Mouse (Mus musculus) frontal cortex, adult (tissue): ENCODE data around the gene Rapgef6.

ENCODE experiments used
- ATAC-seq: cut with Nextera tagmentation; 2 replicates; pipeline ENCODE4 v1.9.2; 2017; ENCODE audit warnings: mild to moderate bottlenecking, moderate library complexity, mixed read lengths; ENCODE audit not compliant: low TSS enrichment

The Rapgef6 gene

GRCm38 (mm10) chr11:54693696-54694095, 171.0 kb downstream of the Rapgef6 start:
- ATAC-seq, result no peak

DNA sequence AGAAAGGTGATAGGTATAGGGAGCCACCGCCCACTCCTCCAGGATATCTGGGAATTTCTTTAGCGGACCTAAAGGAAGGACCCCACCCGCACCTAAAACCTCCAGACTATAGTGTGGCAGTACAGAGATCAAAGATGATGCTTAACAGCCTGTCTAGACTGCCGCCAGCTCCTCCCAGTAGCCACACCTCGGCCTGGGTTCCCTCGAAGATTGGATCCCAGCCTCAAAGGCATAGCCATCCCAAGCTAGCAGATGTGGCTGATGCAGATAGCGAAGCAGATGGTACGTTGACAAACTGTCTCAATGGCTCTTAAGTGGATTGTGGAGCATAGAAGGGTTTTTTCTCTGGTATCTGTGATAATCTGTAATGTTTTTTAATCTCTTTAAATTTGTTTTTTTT, 171.6 kb downstream of the Rapgef6 start:
- no peak for ATAC-seq

DNA sequence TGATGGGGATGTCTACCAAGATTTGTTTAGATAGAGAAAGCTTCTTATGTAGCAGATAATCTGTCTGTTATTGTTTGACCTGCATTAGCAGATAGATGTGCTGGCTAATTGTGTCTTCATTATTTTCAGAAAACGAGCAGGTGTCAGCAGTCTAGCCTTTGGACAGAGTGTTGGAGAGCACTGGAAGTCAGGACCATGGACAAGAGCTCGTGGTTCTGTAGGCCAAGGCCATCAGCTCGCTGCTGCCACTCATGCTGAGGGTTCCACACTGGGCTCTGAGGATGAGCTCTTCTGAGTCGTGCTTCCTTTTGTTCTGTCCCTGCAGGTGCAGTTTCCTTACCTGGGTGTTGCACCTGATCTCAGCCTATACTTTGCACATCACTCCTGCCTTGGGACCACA, 173.3 kb downstream of the Rapgef6 start:
- no peak for ATAC-seq

DNA sequence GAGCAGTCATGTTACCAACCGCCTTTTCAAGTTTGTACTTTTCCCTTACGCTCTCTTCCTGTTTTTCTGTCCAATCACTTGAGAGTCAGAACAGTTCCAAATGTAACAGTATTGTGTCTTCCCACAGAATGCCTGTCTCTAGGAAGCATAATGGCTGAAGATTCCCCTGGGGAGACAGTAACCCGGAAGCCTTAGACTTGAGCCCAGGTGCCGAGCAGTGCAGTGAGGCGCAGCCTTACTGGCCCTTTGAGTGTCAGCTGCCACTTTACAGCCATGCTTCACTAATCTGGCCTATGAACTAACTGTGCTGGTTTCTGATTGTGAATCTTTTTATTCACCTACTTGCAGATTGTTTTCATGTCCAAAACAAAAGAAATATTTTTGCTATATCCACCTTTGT, 175.0 kb downstream of the Rapgef6 start:
- no peak for ATAC-seq

- no peak for ATAC-seq
Observed at GRCm38 (mm10) chr11:54698636-54699035, 176.0 kb downstream of the Rapgef6 start.

- no peak for ATAC-seq
Observed at GRCm38 (mm10) chr11:54699972-54700371, 177.3 kb downstream of the Rapgef6 start.

- no peak for ATAC-seq
Observed at GRCm38 (mm10) chr11:54701848-54702247, 179.2 kb downstream of the Rapgef6 start.

- peak; percentile 58; the same call in 1 of the 2 replicates for ATAC-seq
Observed at GRCm38 (mm10) chr11:54703306-54703705, 180.7 kb downstream of the Rapgef6 start.

GRCm38 (mm10) chr11:54708153-54708552, 185.5 kb downstream of the Rapgef6 start:
- ATAC-seq, result no peak

GRCm38 (mm10) chr11:54709645-54710044, 187.0 kb downstream of the Rapgef6 start:
- ATAC-seq, result peak; percentile 75; the same call in 1 of the 2 replicates

GRCm38 (mm10) chr11:54710512-54711293, 188.1 kb downstream of the Rapgef6 start:
- no peak for ATAC-seq

GRCm38 (mm10) chr11:54712849-54713248, 190.2 kb downstream of the Rapgef6 start:
- no peak for ATAC-seq

DNA sequence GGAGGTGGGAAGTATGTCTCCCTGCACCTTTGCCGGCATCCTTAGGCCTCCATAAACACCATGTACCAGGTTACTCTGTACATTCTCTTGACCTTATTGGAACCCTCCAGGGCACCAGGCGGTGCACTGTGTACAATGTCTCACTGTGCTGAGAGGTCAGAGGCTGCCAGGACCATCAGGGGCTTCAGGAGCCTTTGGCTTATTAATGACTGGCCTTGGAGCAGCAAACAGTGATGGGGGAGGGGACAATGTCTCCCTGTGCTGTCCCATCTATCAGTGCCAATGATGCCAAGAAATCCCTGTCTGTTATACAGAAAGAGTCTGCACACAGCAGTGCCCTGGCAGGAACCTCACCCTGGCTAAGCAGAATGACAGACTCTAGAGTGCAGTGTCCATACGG, 195.2 kb downstream of the Rapgef6 start:
- ATAC-seq, result no peak

DNA sequence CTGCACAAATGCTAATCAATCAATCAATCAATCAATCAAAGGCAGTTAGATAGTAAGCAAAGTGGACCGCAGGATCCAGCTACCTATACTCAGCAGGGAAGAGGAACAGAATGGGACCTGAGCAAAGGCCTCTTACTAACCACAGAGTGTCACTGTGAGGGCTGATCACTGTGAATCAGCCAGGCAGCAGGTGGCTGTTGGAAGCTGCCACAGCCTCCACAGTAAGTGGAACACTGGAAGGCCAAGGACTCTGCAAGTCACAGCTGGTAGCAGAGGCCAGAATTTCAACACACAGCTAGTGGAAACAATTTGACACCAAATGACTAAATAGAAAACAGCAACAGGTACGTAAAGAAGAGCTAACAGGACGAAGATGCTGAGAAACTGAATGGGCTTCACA, 196.0 kb downstream of the Rapgef6 start:
- peak; percentile 32; the same call in 1 of the 2 replicates for ATAC-seq

DNA sequence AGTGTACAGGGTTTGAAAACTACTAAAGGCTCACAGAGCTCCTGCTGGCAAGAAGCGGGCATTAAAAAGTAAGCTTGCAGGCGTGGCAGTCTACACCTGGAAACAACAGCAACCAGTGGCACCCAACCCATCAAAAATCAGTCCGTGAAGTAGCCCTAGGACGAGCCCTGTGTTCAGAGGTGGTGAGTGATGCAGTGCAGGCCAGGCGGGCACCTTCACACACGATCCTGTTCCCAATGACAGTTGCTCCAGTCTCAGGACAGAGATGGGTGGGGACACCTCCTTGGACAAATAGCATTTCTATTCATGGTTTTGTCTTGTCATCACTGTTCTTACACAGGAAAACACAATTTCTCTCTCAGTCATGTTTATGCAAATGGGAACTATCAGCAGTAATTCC, 199.4 kb downstream of the Rapgef6 start:
- ATAC-seq, result no peak

DNA sequence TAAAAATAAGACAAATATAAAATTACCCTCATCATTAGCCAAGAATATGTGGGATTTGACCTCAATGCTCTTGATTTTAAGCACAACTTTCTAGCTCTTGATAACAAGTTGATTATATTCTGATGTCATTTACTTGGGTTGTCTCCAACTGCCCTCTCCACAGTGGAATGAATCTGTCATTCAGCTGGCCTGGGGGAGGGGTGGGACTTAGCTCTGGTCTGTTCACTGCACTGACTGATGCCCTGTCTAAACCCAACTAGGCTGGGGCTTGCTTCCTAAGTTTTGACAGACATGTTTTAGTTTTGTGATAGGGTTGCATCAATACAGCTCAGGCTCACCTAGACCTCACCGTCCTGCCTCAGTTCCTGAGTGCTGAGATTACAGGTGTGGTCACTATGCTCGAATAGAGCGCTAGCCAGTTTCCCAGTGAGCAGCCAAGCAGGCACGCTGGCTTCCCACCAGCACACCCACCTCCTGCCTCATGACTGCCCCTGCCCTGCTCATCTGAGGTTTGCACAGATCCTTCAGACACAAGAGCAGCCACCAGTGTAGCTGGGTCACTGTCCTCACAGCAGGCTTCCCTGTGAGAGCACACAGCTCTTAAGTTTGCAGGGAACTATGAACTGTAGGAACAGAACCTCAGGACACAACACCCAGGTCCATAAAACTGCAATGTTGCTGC, 201.8 kb downstream of the Rapgef6 start:
- ATAC-seq, result no peak

DNA sequence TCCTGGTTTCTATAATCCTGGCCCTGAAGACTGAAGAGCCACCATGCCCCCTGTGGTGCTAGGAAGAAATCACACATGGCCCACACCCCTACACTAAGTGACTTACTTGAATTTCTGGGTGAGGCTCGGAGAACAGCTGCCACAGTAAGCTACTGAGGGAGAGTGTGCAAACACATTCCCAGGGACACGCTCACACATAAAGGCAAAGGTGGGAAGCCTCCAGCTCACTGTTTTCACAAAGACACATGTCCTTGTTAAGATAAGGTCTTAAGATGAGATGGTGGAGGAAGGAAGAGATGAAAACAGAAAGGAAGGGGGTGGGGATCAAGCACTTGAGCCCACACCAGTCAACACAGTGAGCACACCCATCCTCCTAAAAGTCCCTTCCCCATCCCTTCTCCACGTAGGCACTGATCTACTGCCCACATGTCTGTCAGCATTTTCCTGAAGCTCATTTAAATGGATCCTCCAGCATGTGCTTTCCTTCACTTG, 204.0 kb downstream of the Rapgef6 start:
- peak; percentile 67 for ATAC-seq

DNA sequence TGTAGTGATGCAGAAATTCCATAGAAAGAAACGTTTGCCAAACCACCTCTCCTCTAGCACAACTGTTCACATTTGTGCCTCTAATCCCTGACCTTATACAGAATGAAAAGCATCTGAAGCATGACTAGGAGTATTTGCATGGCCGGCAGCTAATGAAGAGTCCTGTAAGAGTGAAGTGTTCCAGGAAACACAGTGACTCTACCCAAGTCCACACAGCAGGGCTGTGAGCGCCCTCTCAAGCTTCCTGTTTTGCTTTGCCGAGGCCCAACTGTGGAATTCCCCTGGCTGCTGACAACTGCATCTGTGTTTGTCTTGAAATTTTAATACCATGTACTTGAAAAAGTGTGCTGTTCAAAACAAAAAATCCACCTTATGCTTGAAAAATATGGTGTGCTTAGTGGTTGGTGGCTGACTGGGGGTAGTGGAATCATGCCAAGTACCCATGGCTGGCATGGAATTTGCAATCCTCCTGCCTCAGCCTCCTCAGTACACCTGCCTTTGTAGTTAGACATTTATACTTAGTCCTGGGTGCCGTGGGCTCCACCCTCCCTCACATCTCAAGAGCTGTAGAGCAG, 204.8 kb downstream of the Rapgef6 start:
- ATAC-seq, result 0 out of 2 replicates have a peak, but pooled peaks have one; percentile 17

DNA sequence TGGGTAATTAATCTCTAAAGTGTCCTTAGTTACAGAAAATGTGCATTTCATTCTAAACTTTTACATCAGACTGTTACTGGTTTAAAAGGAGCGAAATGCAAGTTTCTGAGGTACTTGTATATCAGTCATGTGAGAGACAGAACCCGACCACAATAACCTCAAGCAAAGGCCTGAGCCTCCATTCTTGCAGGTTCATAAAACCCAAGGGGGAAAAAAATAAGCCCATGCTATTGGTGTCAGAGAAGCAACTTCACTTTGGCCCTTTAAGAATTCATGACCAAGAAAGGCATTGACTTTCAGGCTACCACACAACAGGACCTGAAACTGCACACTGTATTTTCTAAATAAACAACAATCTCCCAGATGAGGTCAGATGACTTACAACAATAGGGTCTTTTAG, 205.7 kb downstream of the Rapgef6 start:
- ATAC-seq, result no peak

GRCm38 (mm10) chr11:54729311-54729710, 206.7 kb downstream of the Rapgef6 start:
- no peak for ATAC-seq

DNA sequence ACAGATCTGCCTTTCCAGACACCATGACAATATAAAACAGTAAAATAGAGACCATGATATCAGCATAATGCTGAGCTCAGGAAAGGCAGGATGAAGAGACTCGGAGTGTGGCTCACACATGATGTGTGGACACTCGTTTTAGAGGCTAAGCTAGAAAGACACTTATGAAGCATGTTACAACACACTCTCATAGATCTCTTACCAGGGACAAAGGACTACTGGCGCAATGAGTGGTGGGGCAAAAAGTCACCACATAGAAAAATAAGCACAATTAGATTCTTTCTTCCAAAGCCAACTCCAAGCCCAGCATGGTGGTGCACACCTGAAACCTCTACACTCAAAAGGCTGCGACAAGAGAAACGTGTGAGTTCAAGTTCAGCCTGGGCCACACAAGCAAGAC, 208.3 kb downstream of the Rapgef6 start:
- no peak for ATAC-seq

- no peak for ATAC-seq
Observed at GRCm38 (mm10) chr11:54731367-54731766, 208.7 kb downstream of the Rapgef6 start.

DNA sequence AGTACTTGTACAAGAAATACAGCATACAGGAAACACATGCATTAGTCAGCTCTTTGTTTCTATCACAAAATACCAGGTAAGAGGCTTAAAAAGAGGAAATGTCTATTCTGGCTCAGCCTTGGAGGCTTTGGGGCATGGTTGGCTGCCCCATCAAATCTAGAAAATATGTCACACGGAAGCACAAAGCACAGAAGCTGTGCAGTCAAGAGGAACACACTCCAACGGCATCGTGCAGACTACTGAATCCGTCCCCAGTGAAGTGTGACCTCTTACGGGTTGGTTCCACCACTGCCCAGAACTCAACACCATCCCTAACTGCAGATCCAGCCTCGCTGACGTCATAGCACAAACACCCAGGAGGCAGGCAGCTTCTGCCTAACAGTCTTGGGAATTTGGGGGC, 210.9 kb downstream of the Rapgef6 start:
- ATAC-seq, result no peak
